Comparison of ENCODE assay signal across 21 mouse cellular contexts in the genomic region with DNA sequence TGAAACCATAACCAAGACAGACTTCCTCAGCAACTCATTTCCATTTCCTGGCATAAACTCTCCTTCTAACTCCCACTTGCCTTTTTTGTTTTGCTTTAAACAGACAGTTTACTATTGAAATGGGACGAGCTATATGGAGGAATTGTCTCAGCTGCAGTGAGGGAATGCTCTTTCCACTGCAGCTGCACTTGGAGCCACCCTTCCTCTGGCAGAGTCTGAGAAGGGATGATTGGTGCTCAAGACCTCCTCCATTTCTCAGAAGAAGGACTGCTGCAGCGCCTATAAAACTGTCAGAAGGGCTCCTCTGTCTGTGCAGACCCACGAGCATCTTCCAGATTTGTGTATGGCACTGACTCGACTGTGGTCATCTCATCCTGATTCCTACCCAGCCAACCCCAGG.
DNase-seq lines count a peak whose midpoint lies in the region; ATAC-seq and TF ChIP-seq lines count a peak whose summit lies in the region.
"Had no signal": no experiment of that assay in that cellular context is flagged by ENCODE, and none has a peak within 500 bp of the region (broad histone marks: within the 10 kb centered on the region; RNA-seq: fewer than 3 reads in every experiment).

No protein-coding gene starts in this region.

- no peak for ATAC-seq in kidney, postnatal 0 days (replicated peaks; ENCODE audit: low FRiP score, low read depth)
- ATAC-seq in lung, postnatal 0 days: no peak
- no peak for ATAC-seq in intestine, embryonic 15.5 days
- ATAC-seq: forebrain, postnatal 0 days; hindbrain, embryonic 16.5 days; Patski had no signal

- WGBS in kidney, postnatal 0 days: 21% methylated on average over 4 of the region's 4 CpGs
- WGBS in lung, postnatal 0 days: 37% methylated on average over 4 of the region's 4 CpGs
- WGBS in intestine, embryonic 15.5 days: 27% methylated on average over 4 of the region's 4 CpGs
- 19% methylated on average over 4 of the region's 4 CpGs for WGBS in olfactory bulb, adult 2 months

- H3K4me1 ChIP-seq in kidney, postnatal 0 days (replicated peaks; ENCODE audit: insufficient read depth, low read length): peaks cover 9% of the 10 kb centered on the region
- H3K4me1 ChIP-seq in lung, postnatal 0 days (ENCODE audit: insufficient read depth, low read depth, low read length): no peaks in the 10 kb centered on the region
- H3K4me1 ChIP-seq in intestine, embryonic 15.5 days (replicated peaks): peaks cover 18% of the 10 kb centered on the region; the same call in 1 of the 2 replicates
- H3K4me1 ChIP-seq in olfactory bulb, adult 2 months (ENCODE audit: control insufficient read depth, insufficient read depth, low read length): peaks cover 21% of the 10 kb centered on the region

- no peak for TF ChIP-seq POLR2A in olfactory bulb, adult 2 months (IDR thresholded peaks at IDR 0.05; ENCODE audit: insufficient read depth, low read depth, low read length)

- no peak overlapping the region for H3K9ac ChIP-seq in kidney, postnatal 0 days (ENCODE audit: low read depth, low read length)
- H3K9ac ChIP-seq in lung, postnatal 0 days (replicated peaks; ENCODE audit: low read depth): no peak overlapping the region
- no peak overlapping the region for H3K9ac ChIP-seq in intestine, embryonic 15.5 days
- H3K9ac ChIP-seq: forebrain, postnatal 0 days; heart, embryonic 12.5 days; limb, embryonic 15.5 days; liver, embryonic 14.5 days had no signal

- H3K9me3 ChIP-seq in kidney, postnatal 0 days (replicated peaks; ENCODE audit: low read length): no peaks in the 10 kb centered on the region
- H3K9me3 ChIP-seq in lung, postnatal 0 days (ENCODE audit: low read length): no peaks in the 10 kb centered on the region
- no peaks in the 10 kb centered on the region for H3K9me3 ChIP-seq in intestine, embryonic 15.5 days
- H3K9me3 ChIP-seq: G1E; heart, embryonic 12.5 days; hindbrain, embryonic 10.5 days; limb, embryonic 15.5 days had no signal

- no peak overlapping the region for H3K4me3 ChIP-seq in kidney, postnatal 0 days (replicated peaks; ENCODE audit: low read depth, low read length)
- H3K4me3 ChIP-seq in lung, postnatal 0 days (ENCODE audit: low read depth, low read length): no peak overlapping the region
- H3K4me3 ChIP-seq in intestine, embryonic 15.5 days (replicated peaks): no peak overlapping the region
- no peak overlapping the region for H3K4me3 ChIP-seq in olfactory bulb, adult 2 months (ENCODE audit: insufficient read depth, low read depth, low read length)
- H3K4me3 ChIP-seq: heart, embryonic 12.5 days; hindbrain, embryonic 10.5 days; layer of hippocampus, adult 2 months; limb, embryonic 15.5 days had no signal

- no peak for TF ChIP-seq CTCF in kidney, postnatal 0 days (IDR thresholded peaks at IDR 0.05; ENCODE audit: low read depth)
- TF ChIP-seq CTCF in lung, postnatal 0 days (IDR thresholded peaks at IDR 0.05): no peak
- TF ChIP-seq CTCF in olfactory bulb, adult 2 months (IDR thresholded peaks at IDR 0.05; ENCODE audit: insufficient read depth, low read depth, low read length): no peak

- H3K36me3 ChIP-seq in kidney, postnatal 0 days (ENCODE audit: insufficient read depth, low read length): no peaks in the 10 kb centered on the region
- no peaks in the 10 kb centered on the region for H3K36me3 ChIP-seq in lung, postnatal 0 days (ENCODE audit: insufficient read depth, low read length)
- H3K36me3 ChIP-seq in intestine, embryonic 15.5 days: no peaks in the 10 kb centered on the region
- H3K36me3 ChIP-seq: G1E; heart, embryonic 12.5 days; hindbrain, embryonic 10.5 days; limb, embryonic 15.5 days had no signal

- peak; percentile 52 for DNase-seq in kidney, postnatal 0 days (ENCODE audit: low spot score)
- no peak for DNase-seq in kidney, postnatal 36 days
- peak; percentile 15 for DNase-seq in lung, postnatal 0 days (ENCODE audit: low spot score)
- DNase-seq in lung, adult 18-20 months: no peak
- DNase-seq in spleen, postnatal 14 days (ENCODE audit: low spot score in 2 of 2): no peak
- DNase-seq: B cell, adult 2 months; forebrain, postnatal 0 days; right cerebral cortex, postnatal 25 days; spleen, adult 18-20 months had no signal

- TF ChIP-seq EP300 in lung, postnatal 0 days (IDR thresholded peaks at IDR 0.05): no peak

- H3K27me3 ChIP-seq in kidney, postnatal 0 days (ENCODE audit: insufficient read depth, low read length): no peaks in the 10 kb centered on the region
- no peaks in the 10 kb centered on the region for H3K27me3 ChIP-seq in lung, postnatal 0 days (replicated peaks; ENCODE audit: insufficient read depth, low read length)
- H3K27me3 ChIP-seq in intestine, embryonic 15.5 days (replicated peaks): no peaks in the 10 kb centered on the region
- H3K27me3 ChIP-seq: CH12.LX; heart, embryonic 12.5 days; limb, embryonic 15.5 days had no signal

- H3K27ac ChIP-seq in kidney, postnatal 0 days: no peak overlapping the region
- no peak overlapping the region for H3K27ac ChIP-seq in lung, postnatal 0 days (ENCODE audit: low read length)
- 0 out of 2 replicates have a peak overlapping the region, but pooled peaks have one; percentile 20 for H3K27ac ChIP-seq in intestine, embryonic 15.5 days
- H3K27ac ChIP-seq in olfactory bulb, adult 2 months (ENCODE audit: insufficient read depth, low read depth, low read length): peak overlapping the region; percentile 38
- H3K27ac ChIP-seq: limb, embryonic 15.5 days; liver, embryonic 14.5 days had no signal

- H3K4me2 ChIP-seq in kidney, postnatal 0 days (ENCODE audit: low read length): no peak overlapping the region; the same call in 1 of the 2 replicates
- H3K4me2 ChIP-seq in lung, postnatal 0 days (replicated peaks; ENCODE audit: low read depth, low read length): no peak overlapping the region
- no peak overlapping the region for H3K4me2 ChIP-seq in intestine, embryonic 15.5 days (replicated peaks)
- H3K4me2 ChIP-seq: heart, embryonic 12.5 days; limb, embryonic 15.5 days; midbrain, embryonic 11.5 days had no signal

Comparison
In these comparisons a context has a peak if more than half of its experiments do, and no peak if none do; other contexts are left out.
1. DNase-seq: peak in kidney, postnatal 0 days (single experiment) and lung, postnatal 0 days (single experiment); none in kidney, postnatal 36 days (0 of 2), lung, adult 18-20 months (0 of 2) and spleen, postnatal 14 days (0 of 2).
2. H3K27ac ChIP-seq: peak in intestine, embryonic 15.5 days (single experiment) and olfactory bulb, adult 2 months (single experiment); none in kidney, postnatal 0 days (single experiment) and lung, postnatal 0 days (single experiment).